Mouse (Mus musculus) urinary bladder, postnatal 14 days (tissue): ENCODE data around the gene Fbxo41.

ENCODE experiments used
- DNase-seq: peaks from one replicate; pipeline ENCODE4 v3.0.0; 2021; ENCODE audit warnings: low spot score

The Fbxo41 gene

GRCm38 (mm10) chr6:85502911-85503250 lies at the start of gene Fbxo41:
Fbxo41 (minus strand) TSS chr6:85502994.
- no peak for DNase-seq

GRCm38 (mm10) chr6:85547642-85548041 lies 44.8 kb upstream of the Fbxo41 start:
- no peak for DNase-seq

GRCm38 (mm10) chr6:85544251-85544881 lies 41.6 kb upstream of the Fbxo41 start:
- DNase-seq, result no peak

- no peak for DNase-seq
These were observed 40.8 kb upstream of the Fbxo41 start for GRCm38 (mm10) chr6:85543351-85544175.

- no peak for DNase-seq
These were observed 20.0 kb upstream of the Fbxo41 start for GRCm38 (mm10) chr6:85522825-85523224.

- DNase-seq, result no peak
These were observed 19.2 kb upstream of the Fbxo41 start for GRCm38 (mm10) chr6:85522026-85522425.

- no peak for DNase-seq
These were observed 15.4 kb upstream of the Fbxo41 start for GRCm38 (mm10) chr6:85518091-85518693.

- no peak for DNase-seq
These were observed 13.1 kb upstream of the Fbxo41 start for GRCm38 (mm10) chr6:85515941-85516340.

GRCm38 (mm10) chr6:85513531-85513910 lies 10.7 kb upstream of the Fbxo41 start, which contains the start of gene Egr4:
Egr4 (minus strand) TSS chr6:85513589.
- DNase-seq, result peak; percentile 38

GRCm38 (mm10) chr6:85512577-85513530 lies 10.1 kb upstream of the Fbxo41 start:
- no peak for DNase-seq

GRCm38 (mm10) chr6:85512056-85512440 lies 9.3 kb upstream of the Fbxo41 start:
- no peak for DNase-seq

GRCm38 (mm10) chr6:85511286-85512055 lies 8.7 kb upstream of the Fbxo41 start:
- peak; percentile 59 for DNase-seq

GRCm38 (mm10) chr6:85510476-85510875 lies 7.7 kb upstream of the Fbxo41 start:
- peak; percentile 62 for DNase-seq

GRCm38 (mm10) chr6:85508602-85509001 lies 5.8 kb upstream of the Fbxo41 start:
- peak; percentile 34 for DNase-seq

GRCm38 (mm10) chr6:85504908-85505307 lies 2.1 kb upstream of the Fbxo41 start:
- no peak for DNase-seq

- no peak for DNase-seq
These were observed 487 bp downstream of the Fbxo41 start for GRCm38 (mm10) chr6:85502103-85502910.

- no peak for DNase-seq
These were observed 1.2 kb downstream of the Fbxo41 start for GRCm38 (mm10) chr6:85501571-85502102.

GRCm38 (mm10) chr6:85500416-85500815 lies 2.4 kb downstream of the Fbxo41 start:
- no peak for DNase-seq

GRCm38 (mm10) chr6:85498147-85498546 lies 4.6 kb downstream of the Fbxo41 start:
- no peak for DNase-seq

- DNase-seq, result no peak
These were observed 5.8 kb downstream of the Fbxo41 start for GRCm38 (mm10) chr6:85496976-85497375.
